Mouse (Mus musculus) myocyte (in vitro differentiated cells): ENCODE data around the gene Sdk2. TPM values are rescaled to one million over a fixed set of nuclear protein-coding genes. Genes with fewer than 3 reads are reported as not detected.

ENCODE experiments used
- H3K27me3 ChIP-seq: one replicate; pipeline ENCODE4 v1.6.1; 2011; ENCODE audit not compliant: control insufficient read depth, insufficient read depth, insufficient read length
- H3K36me3 ChIP-seq: one replicate; pipeline ENCODE4 v1.6.1; 2011; ENCODE audit not compliant: control insufficient read depth, insufficient read depth
- H3K4me2 ChIP-seq: one replicate; pipeline ENCODE4 v1.6.1; 2011; ENCODE audit warnings: low read depth, control low read depth
- H3K4me3 ChIP-seq: one replicate; pipeline ENCODE4 v1.5.1; 2011; ENCODE audit warnings: mild to moderate bottlenecking, control low read depth, moderate library complexity
- H3K79me2 ChIP-seq: one replicate; pipeline ENCODE4 v1.6.1; 2011; ENCODE audit not compliant: control insufficient read depth, insufficient read depth
- H3ac ChIP-seq: one replicate; pipeline ENCODE4 v1.6.1; 2011; ENCODE audit not compliant: control insufficient read depth, insufficient read length
- CEBPB ChIP-seq: IDR thresholded peaks from 2 replicates; pipeline ENCODE4 v1.6.1; 2011; ENCODE audit warnings: mild to moderate bottlenecking, moderate library complexity; ENCODE audit not compliant: poor library complexity, insufficient read depth, severe bottlenecking
- E2F4 ChIP-seq: IDR thresholded peaks from one replicate; pipeline ENCODE4 v1.6.1; 2011; ENCODE audit warnings: mild to moderate bottlenecking, control low read depth, moderate library complexity; ENCODE audit not compliant: insufficient read depth
- MAX ChIP-seq: IDR thresholded peaks from one replicate; pipeline ENCODE4 v1.6.1; 2011; ENCODE audit warnings: low read depth, mild to moderate bottlenecking, control low read depth
- MYOD1 ChIP-seq, 3 experiments: IDR thresholded peaks; one replicate each; pipeline ENCODE4 v1.6.1; 2011; ENCODE audit warnings: control low read depth in 2 of 3, low read depth in 2 of 3, mild to moderate bottlenecking in 2 of 3, moderate library complexity in 1 of 3; ENCODE audit not compliant: insufficient read length in 2 of 3, control insufficient read depth in 1 of 3
- MYOG ChIP-seq, 3 experiments: IDR thresholded peaks; one replicate each; pipeline ENCODE4 v1.6.1; 2011; ENCODE audit warnings: control low read depth in 2 of 3, low read depth in 2 of 3, mild to moderate bottlenecking in 2 of 3; ENCODE audit not compliant: insufficient read length in 2 of 3, control insufficient read depth in 1 of 3, insufficient read depth in 1 of 3
- POLR2A ChIP-seq: IDR thresholded peaks from one replicate; pipeline ENCODE4 v1.6.1; 2011; ENCODE audit warnings: low read depth, mild to moderate bottlenecking, control low read depth, moderate library complexity; ENCODE audit not compliant: insufficient read length
- POLR2AphosphoS2 ChIP-seq: IDR thresholded peaks from one replicate; pipeline ENCODE4 v1.6.1; 2011; ENCODE audit warnings: low read depth, control low read depth; ENCODE audit not compliant: insufficient read length
- REST ChIP-seq: IDR thresholded peaks from one replicate; pipeline ENCODE4 v1.6.1; 2011; ENCODE audit warnings: mild to moderate bottlenecking, control low read depth, moderate library complexity; ENCODE audit not compliant: insufficient read depth, insufficient read length
- SRF ChIP-seq: IDR thresholded peaks from one replicate; pipeline ENCODE4 v1.6.1; 2011; ENCODE audit warnings: low read depth; ENCODE audit not compliant: control insufficient read depth, insufficient read length
- TCF12 ChIP-seq: IDR thresholded peaks from one replicate; pipeline ENCODE4 v1.6.1; 2011; ENCODE audit warnings: mild to moderate bottlenecking, control low read depth; ENCODE audit not compliant: poor library complexity, insufficient read depth, severe bottlenecking
- TCF3 ChIP-seq: IDR thresholded peaks from one replicate; pipeline ENCODE4 v1.6.1; 2011; ENCODE audit warnings: low read depth, control low read depth; ENCODE audit not compliant: insufficient read length
- USF1 ChIP-seq: IDR thresholded peaks from one replicate; pipeline ENCODE4 v1.6.1; 2011; ENCODE audit warnings: low read depth, mild to moderate bottlenecking, control low read depth, moderate library complexity
- polyA plus RNA-seq: library from polyadenylated mRNA; unstranded; fragments of >200 nt; fragmentation: generic; extraction: Trizol; gene quantifications from one replicate; pipeline ENCODE4 v1.2.1, GENCODE M21; 2012; ENCODE audit warnings: missing spikeins

Sdk2 gene
- polyA plus RNA-seq, 1 experiment: 0.06 TPM

GRCm38 (mm10) chr11:113863408-113863807 lies 203.4 kb downstream of the Sdk2 start:
- no peaks in the 10 kb centered on the region for H3K27me3 ChIP-seq
- no peaks in the 10 kb centered on the region for H3K79me2 ChIP-seq
- H3K4me2 ChIP-seq: no peak overlapping the region
- H3ac ChIP-seq: no peak overlapping the region
- TF ChIP-seq TCF3 (no peak), USF1 (no peak), TCF12 (no peak), REST (no peak), MYOD1 (IDR thresholded peaks at IDR 0.05; ENCODE audit: control insufficient read depth in 1 of 3, insufficient read length in 2 of 3, low read depth in 2 of 3) (no peak), SRF (no peak), POLR2A (no peak), MAX (no peak), E2F4 (no peak), CEBPB (no peak), MYOG (IDR thresholded peaks at IDR 0.05; ENCODE audit: control insufficient read depth in 1 of 3, insufficient read depth in 1 of 3, insufficient read length in 2 of 3, low read depth in 2 of 3) (no peak), POLR2AphosphoS2 (no peak)
- no peak overlapping the region for H3K4me3 ChIP-seq
- H3K36me3 ChIP-seq: no peaks in the 10 kb centered on the region

GRCm38 (mm10) chr11:113855661-113856060 lies 211.2 kb downstream of the Sdk2 start:
- Histone ChIP-seq H3K4me2 (no peak overlapping the region), H3ac (no peak overlapping the region), H3K79me2 (no peaks in the 10 kb centered on the region), H3K36me3 (no peaks in the 10 kb centered on the region), H3K27me3 (no peaks in the 10 kb centered on the region), H3K4me3 (no peak overlapping the region)
- TF ChIP-seq TCF12 (no peak), MAX (no peak), SRF (no peak), E2F4 (no peak), POLR2AphosphoS2 (no peak), POLR2A (no peak), MYOD1 (IDR thresholded peaks at IDR 0.05; ENCODE audit: control insufficient read depth in 1 of 3, insufficient read length in 2 of 3, low read depth in 2 of 3) (no peak), REST (no peak), USF1 (no peak), TCF3 (no peak), MYOG (IDR thresholded peaks at IDR 0.05; ENCODE audit: control insufficient read depth in 1 of 3, insufficient read depth in 1 of 3, insufficient read length in 2 of 3, low read depth in 2 of 3) (no peak), CEBPB (no peak)

GRCm38 (mm10) chr11:113851750-113852149 lies 215.1 kb downstream of the Sdk2 start:
- TF ChIP-seq REST (no peak), MYOG (IDR thresholded peaks at IDR 0.05; ENCODE audit: control insufficient read depth in 1 of 3, insufficient read depth in 1 of 3, insufficient read length in 2 of 3, low read depth in 2 of 3) (no peak), POLR2A (no peak), TCF3 (no peak), SRF (no peak), E2F4 (no peak), POLR2AphosphoS2 (no peak), CEBPB (no peak), USF1 (no peak), TCF12 (no peak), MAX (no peak), MYOD1 (IDR thresholded peaks at IDR 0.05; ENCODE audit: control insufficient read depth in 1 of 3, insufficient read length in 2 of 3, low read depth in 2 of 3) (no peak)
- H3K79me2 ChIP-seq: no peaks in the 10 kb centered on the region
- H3K36me3 ChIP-seq: no peaks in the 10 kb centered on the region
- no peaks in the 10 kb centered on the region for H3K27me3 ChIP-seq
- H3K4me3 ChIP-seq: no peak overlapping the region
- no peak overlapping the region for H3K4me2 ChIP-seq
- H3ac ChIP-seq: no peak overlapping the region

- H3K4me3 ChIP-seq: no peak overlapping the region
- no peaks in the 10 kb centered on the region for H3K36me3 ChIP-seq
- no peaks in the 10 kb centered on the region for H3K27me3 ChIP-seq
- no peak overlapping the region for H3ac ChIP-seq
- H3K4me2 ChIP-seq: no peak overlapping the region
- TF ChIP-seq TCF3: no peak
- TF ChIP-seq REST: no peak
- H3K79me2 ChIP-seq: no peaks in the 10 kb centered on the region
These were observed 217.5 kb downstream of the Sdk2 start for GRCm38 (mm10) chr11:113849322-113849721.

- Histone ChIP-seq H3ac (no peak overlapping the region), H3K4me2 (no peak overlapping the region), H3K36me3 (no peaks in the 10 kb centered on the region), H3K79me2 (no peaks in the 10 kb centered on the region), H3K27me3 (no peaks in the 10 kb centered on the region), H3K4me3 (no peak overlapping the region)
- TF ChIP-seq E2F4: no peak
- no peak for TF ChIP-seq CEBPB
- no peak for TF ChIP-seq POLR2A
- TF ChIP-seq TCF12: no peak
- no peak for TF ChIP-seq TCF3
- TF ChIP-seq POLR2AphosphoS2: no peak
These were observed 222.9 kb downstream of the Sdk2 start for GRCm38 (mm10) chr11:113843920-113844319.
